Mouse (Mus musculus) adrenal gland (tissue): ENCODE results near the gene Tbxas1.

Experiments used
- intact Hi-C: fragments of 180-260 bp; cut with DNase I; formaldehyde crosslinking; loops from one replicate; pipeline ENCODE4 v1.15.1; 2025

Gene Tbxas1

DNA sequence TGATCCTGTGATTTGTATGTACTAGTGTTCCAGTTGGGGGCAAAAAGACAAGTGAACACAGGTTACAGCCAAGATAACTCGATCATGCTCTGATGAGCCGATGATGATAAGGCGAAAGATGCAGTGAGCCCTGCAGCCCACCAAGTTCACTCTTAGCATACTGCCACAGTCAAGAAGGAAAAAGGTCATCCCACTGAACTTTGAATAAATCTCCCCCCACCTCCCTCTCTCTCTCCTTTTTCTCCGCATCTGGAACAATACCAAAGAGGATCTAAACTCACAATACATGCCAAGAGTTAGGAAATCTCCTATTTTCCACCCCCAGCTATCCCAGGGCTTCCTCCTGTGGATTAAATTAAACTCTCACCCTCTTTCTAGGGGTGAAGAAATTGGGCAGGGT lies 12.2 kb downstream of the Tbxas1 start:
- intact Hi-C loops = no loop called here

- intact Hi-C loops = no loop called here
Measured at GRCm38 (mm10) chr6:38889156-38889555, 14.0 kb downstream of the Tbxas1 start.

DNA sequence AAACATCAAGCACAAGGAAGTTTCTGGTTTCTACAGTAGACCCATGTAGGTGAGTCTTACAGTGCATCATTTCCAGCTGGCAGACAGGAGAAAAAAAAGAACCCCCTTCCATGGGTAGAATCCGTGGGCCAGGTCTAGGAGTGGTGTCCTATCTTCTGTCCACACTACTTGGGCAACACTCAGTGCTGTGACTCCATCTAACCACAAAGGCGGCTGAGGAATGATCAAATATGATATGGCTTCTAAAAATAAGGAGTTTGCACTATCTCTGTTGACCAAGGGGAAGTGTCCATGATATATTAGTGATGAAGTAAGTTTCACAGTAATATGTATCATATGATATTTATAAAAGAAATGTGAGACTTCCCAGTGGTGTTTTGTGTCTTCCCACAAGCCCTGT lies 16.8 kb downstream of the Tbxas1 start:
- intact Hi-C loops = no loop called here

DNA sequence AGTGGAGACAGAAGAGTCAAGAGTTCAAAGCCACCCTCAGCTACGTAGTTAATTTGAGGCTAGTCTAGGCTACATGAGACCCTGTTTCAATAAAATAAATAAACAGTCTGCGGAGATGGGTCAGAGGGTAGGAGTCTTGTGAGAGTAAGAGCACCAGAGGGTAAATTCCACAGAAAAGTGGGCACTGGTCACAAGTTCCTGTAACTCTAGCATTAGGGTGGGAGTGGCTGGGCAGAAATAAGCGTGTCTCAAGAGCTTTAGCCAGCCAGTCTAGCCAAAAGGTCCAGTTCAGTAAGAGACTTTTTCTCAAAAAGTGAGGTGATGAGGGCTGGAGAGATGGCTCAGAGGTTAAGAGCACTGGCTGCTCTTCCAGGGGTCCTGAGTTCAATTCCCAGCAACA lies 18.4 kb downstream of the Tbxas1 start:
- intact Hi-C loops = no loop called here

DNA sequence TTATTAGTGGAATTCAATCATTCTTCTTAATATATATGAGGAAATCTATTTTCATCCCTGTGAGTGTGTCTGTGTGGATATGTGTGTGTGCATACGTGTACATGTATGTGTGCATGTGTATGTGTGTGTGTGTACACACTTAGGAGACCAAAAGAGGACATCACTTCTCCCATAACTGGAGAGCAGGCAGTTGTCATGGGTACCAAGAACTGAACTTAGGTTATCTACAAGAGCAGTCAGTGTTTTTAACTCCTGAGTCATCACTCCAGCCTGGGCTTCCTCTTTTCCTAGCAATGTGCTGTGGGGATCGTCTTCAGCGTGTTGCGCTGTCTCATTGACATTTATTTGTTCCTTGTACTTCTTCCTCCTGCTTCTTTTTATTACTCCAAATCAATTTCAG lies 24.9 kb downstream of the Tbxas1 start:
- intact Hi-C loops = no loop called here

- intact Hi-C loops = no loop called here
Measured at GRCm38 (mm10) chr6:38900479-38901126, 25.4 kb downstream of the Tbxas1 start.

- intact Hi-C loops = no loop called here
Measured at GRCm38 (mm10) chr6:38901152-38901551, 25.9 kb downstream of the Tbxas1 start.

DNA sequence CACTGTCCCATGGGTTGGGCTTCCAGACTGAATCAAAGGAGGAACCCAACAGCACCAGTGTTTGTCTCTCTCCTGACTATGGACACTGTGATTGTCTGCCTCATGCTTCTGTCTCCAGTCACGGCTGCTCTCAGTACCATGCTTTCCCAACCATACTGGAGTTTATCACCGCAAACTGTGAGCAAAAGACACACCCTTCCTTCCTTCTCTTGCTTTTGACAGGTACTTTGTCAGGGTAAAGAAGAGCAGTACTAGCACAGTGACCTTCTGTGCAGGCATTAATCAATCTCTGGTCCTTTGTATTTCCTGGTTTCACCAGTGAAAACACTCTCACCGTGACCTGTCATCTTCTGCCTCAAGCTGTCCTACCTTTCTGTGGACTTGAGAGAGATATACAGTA lies 26.4 kb downstream of the Tbxas1 start:
- intact Hi-C loops = no loop called here

GRCm38 (mm10) chr6:38902820-38903439 lies 27.7 kb downstream of the Tbxas1 start:
- intact Hi-C loops = no loop called here

DNA sequence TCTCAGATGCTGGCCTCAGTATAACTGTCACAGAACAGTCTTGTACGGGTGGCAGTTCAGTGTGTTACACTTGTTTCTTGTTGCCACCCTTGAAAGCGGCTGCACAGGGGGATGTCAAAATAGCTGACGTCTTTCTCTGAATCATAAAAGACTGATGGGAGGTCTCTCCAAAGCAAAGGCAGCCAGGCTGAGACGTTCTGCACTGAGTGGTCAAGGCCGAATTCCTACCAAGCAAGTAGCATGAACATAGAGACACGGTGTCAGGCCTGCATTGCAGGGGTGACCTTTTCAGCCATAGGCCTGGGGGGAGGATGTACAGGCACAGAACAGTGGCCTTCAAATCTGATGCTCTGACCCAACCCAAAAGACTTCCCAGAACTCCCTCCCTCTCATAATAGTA lies 30.8 kb downstream of the Tbxas1 start:
- intact Hi-C loops = no loop called here

DNA sequence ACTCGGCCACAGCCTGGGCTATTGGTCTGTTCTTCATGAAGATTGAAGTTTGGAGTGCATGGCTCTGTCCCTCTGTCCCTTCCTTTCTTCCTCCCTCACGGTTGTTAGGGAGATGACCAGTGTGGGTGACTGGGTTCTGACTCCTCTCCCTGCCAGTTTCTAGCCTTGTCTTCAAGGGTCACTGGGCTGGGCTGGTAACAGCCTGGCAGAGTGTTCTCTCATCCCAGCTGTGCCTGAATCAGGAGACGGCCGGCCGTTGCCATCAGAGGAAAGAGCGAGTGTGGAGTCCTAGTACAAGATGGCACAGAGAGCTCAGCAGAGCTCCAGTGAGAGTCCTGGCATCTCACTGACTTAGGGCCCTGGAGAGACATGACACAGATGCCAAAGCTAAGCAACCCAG lies 33.2 kb downstream of the Tbxas1 start:
- intact Hi-C loops = loop anchor here (2.0 kb wide), 1 partner anchor 172 kb away; no protein-coding TSS in a partner anchor

DNA sequence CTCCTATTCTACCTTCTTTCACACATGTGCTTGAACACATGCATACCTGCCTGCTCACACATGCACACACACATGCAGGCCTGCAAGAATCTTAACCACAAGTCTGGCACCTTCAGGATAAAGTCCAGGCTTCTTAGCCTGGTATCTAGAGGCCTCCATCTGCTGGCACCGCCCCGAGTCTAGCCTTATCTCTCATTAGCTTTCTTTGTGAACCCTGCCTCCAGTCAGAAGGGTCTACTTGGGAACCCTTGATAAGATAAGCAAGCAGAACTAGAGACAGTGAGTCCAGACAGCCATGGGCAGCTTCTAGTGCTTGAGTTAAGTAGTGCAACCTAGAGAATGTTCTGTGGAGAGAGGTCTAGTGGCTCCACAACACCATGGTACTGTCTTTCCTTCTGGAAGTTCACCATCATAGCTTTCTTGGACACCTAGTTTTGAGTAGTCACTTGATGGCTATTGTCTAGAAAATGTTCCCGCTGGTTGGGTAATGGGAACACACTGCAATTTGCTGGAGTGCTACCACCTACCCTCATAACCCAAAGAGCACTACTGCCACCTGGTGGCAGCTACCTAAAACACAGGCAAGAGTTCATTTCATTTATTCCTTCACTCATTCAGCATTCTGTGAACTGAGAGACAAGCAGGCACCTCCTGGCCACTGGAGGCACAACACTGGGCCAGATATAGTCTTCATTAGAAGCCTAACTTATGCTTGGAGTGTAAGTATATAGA lies 35.8 kb downstream of the Tbxas1 start:
- intact Hi-C loops = loop anchor here (2.0 kb wide), 1 partner anchor 260 kb away; no protein-coding TSS in a partner anchor

DNA sequence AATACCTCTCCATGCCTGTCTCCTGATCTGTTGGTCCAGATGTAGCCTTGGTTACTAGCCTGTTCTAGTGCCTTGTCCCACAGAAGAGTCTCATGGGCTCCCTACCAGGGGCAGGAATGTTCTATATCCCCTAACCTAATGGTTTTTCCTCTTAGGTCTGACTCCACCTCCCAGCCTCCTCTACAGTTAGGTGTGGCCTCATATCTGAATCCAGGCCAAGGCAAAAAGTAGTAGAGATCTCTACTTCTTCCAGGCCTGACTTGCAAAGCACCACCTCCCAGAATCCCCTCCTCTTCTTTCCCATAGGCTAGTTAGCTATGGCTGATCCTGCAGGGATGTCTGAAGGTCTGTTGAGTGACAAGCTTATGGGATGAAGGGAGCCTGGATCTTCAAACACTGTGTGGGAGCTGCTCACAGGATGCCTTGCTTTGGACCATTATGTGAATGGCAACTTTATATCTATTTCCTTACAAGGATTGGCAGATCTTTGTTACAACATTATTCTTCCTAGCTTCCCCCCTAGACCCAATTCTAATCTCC lies 37.0 kb downstream of the Tbxas1 start:
- intact Hi-C loops = no loop called here

GRCm38 (mm10) chr6:38912845-38913244 lies 37.6 kb downstream of the Tbxas1 start:
- intact Hi-C loops = no loop called here

DNA sequence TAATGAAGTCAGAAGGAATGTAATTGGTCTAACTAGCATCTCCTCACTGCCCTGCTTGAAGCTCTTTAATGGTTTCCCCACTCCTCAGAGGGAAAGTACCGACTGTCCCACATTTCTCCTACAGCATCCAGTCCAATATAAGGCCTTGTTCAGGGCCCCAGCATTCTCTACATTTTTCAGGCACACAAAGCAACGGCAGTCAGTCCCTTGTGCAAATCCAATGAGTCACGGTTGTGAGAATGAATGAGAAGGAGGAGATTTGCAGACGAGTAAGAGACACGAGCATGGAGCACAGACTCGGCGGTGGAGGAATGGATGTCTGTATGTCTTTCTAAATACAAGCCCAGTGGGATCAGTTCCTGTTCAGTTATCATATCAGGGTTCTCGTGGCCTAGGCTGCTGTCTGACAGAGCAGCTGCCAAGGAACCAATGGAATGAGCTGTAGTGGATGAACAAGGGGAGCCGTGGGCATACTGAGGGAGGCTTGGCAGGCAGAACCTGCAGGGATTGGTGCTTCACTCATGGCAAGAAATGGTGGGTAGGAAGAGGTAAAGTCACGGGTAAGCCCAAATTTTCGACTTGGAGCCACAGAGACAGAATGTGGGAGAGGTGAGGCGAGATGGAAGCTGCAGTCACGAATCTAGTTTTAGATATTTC lies 38.3 kb downstream of the Tbxas1 start:
- intact Hi-C loops = no loop called here

- intact Hi-C loops = no loop called here
Measured at GRCm38 (mm10) chr6:38914181-38914580, 39.0 kb downstream of the Tbxas1 start.

GRCm38 (mm10) chr6:38915776-38916175 lies 40.6 kb downstream of the Tbxas1 start:
- intact Hi-C loops = no loop called here

- intact Hi-C loops = no loop called here
Measured at GRCm38 (mm10) chr6:38916571-38916970, 41.4 kb downstream of the Tbxas1 start.

DNA sequence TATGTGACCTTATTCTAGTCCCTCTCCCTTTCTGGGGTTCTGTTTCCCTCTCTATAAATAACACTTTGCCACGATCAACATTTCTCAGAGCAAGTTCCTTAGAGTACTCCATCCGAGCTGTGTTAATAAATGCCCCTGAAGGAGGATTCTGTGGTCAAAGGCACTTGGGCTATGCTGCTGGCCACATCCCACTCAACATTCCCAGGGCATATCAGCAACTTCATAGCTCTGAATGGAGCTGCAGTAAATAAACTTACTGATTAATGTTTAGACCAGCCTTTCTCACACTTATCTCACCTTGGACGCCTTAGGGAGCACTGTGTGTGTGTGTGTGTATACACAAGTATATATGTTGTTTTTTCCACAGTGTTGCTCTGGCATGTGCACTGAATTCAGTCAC lies 42.2 kb downstream of the Tbxas1 start:
- intact Hi-C loops = no loop called here

GRCm38 (mm10) chr6:38918728-38919127 lies 43.5 kb downstream of the Tbxas1 start:
- intact Hi-C loops = no loop called here

- intact Hi-C loops = no loop called here
Measured at GRCm38 (mm10) chr6:38919135-38919740, 44.0 kb downstream of the Tbxas1 start.
